Mouse (Mus musculus) liver, embryonic 11.5 days (tissue): Measurements from ENCODE around the gene Slc7a14. TPM values are rescaled to one million over a fixed set of nuclear protein-coding genes. Genes with fewer than 3 reads are reported as not detected.

ENCODE experiments used
- ATAC-seq: fragments of 200-750 bp; cut with Nextera tagmentation; replicated peaks from 2 replicates; pipeline ENCODE4 v1.8.0; 2017; ENCODE audit warnings: moderate number of reproducible peaks, mild to moderate bottlenecking, moderate TSS enrichment, moderate library complexity; ENCODE audit not compliant: low FRiP score
- DNase-seq: peaks from one replicate; pipeline ENCODE4 v3.0.0-alpha.2; 2017; ENCODE audit warnings: low spot score
- H3K27ac ChIP-seq: fragments of 300-500 bp; sonication (generic); 2 replicates; pipeline ENCODE4 v1.5.1; 2014; ENCODE audit warnings: mild to moderate bottlenecking, low read depth, low read length, control low read depth
- H3K27me3 ChIP-seq: fragments of 300-500 bp; sonication (generic); replicated peaks from 2 replicates; pipeline ENCODE4 v1.6.1; 2014; ENCODE audit warnings: low read length, mixed read lengths; ENCODE audit not compliant: control insufficient read depth, insufficient read depth
- H3K36me3 ChIP-seq: fragments of 300-500 bp; sonication (generic); 2 replicates; pipeline ENCODE4 v1.6.1; 2014; ENCODE audit warnings: mild to moderate bottlenecking, low read length, moderate library complexity, mixed read lengths; ENCODE audit not compliant: control insufficient read depth, insufficient read depth
- H3K4me1 ChIP-seq: fragments of 300-500 bp; sonication (generic); replicated peaks from 2 replicates; pipeline ENCODE4 v1.6.1; 2014; ENCODE audit warnings: low read length, mixed read lengths; ENCODE audit not compliant: control insufficient read depth, insufficient read depth
- H3K4me2 ChIP-seq: fragments of 300-500 bp; sonication (generic); 2 replicates; pipeline ENCODE4 v1.6.1; 2014; ENCODE audit warnings: mild to moderate bottlenecking, control low read depth, moderate library complexity
- H3K4me3 ChIP-seq: fragments of 300-500 bp; sonication (generic); 2 replicates; pipeline ENCODE4 v1.5.1; 2014; ENCODE audit warnings: low read depth, low read length, control low read depth
- H3K9ac ChIP-seq: fragments of 300-500 bp; sonication (generic); 2 replicates; pipeline ENCODE4 v1.6.1; 2014; ENCODE audit warnings: low read depth, low read length, control low read depth
- H3K9me3 ChIP-seq: fragments of 300-500 bp; sonication (generic); 2 replicates; pipeline ENCODE4 v1.6.1; 2016; ENCODE audit warnings: low read length, inconsistent platforms, mixed read lengths; ENCODE audit not compliant: control insufficient read depth
- WGBS: fragments of 180-500 bp; shearing (Covaris S2); extraction: QIAGEN DNeasy Blood & Tissue Kit; methylation state at CpG from one replicate; pipeline ENCODE4 v1.1.7; 2014; 5-methylcytosine and 5-hydroxymethylcytosine counted together
- polyA plus RNA-seq: library from polyadenylated mRNA; unstranded; fragments of >200 nt; fragmentation: Nextera tagmentation; extraction: Ambion mirVana; gene quantifications from 2 replicates; pipeline ENCODE4 v1.2.1, GENCODE M21; 2014

The Slc7a14 gene
- polyA plus RNA-seq, 1 experiment from 2014 or later, result 0.08 TPM

DNA sequence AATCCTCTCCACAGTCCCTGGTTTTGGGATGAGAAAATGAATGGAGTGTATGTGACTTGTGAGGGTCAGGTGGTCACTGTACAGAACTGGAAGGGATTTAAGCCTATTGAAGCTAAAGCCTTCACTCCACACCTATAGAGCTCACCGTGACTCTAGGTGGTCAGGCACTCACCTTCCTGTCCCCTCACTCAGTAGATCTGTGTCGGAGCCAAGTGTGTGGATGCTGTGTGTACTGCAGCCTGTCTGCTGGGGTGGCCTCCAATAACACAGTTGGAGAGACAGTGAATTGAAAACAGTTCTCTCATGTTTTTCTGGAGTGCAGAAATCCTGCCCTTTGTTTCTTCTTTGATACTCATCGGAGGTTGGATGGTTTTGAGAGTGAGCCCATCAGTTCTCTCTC is 144.4 kb downstream of the Slc7a14 start:
- no peak for ATAC-seq
- no peak for DNase-seq
- no peak overlapping the region for H3K9ac ChIP-seq
- H3K27me3 ChIP-seq, result no peaks in the 10 kb centered on the region
- H3K4me1 ChIP-seq, result no peaks in the 10 kb centered on the region
- no peak overlapping the region for H3K4me3 ChIP-seq
- H3K9me3 ChIP-seq, result no peaks in the 10 kb centered on the region
- H3K4me2 ChIP-seq, result no peak overlapping the region
- H3K27ac ChIP-seq, result no peak overlapping the region
- WGBS, result 68% methylated on average over 3 of the region's 3 CpGs
- no peaks in the 10 kb centered on the region for H3K36me3 ChIP-seq

DNA sequence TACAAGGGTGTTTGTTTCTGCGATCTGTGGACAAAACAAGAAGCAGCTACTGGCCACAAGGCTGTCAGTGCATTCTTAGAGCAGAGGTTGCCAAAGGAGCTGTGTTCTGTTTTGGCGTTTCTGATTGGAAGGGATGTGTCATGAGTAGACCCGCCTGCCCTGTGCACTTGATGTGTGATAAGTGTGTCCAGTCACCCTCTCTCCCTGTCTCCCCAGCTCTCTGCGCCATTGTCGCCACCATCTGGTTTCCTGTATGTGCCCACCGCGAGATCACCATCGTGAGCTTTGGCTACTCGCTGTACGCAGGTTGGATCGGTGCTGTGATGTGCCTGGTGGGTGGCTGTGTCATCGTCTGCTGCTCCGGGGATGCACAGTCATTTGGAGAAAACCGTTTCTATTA is 147.3 kb downstream of the Slc7a14 start:
- Histone ChIP-seq H3K4me1 (no peaks in the 10 kb centered on the region), H3K36me3 (no peaks in the 10 kb centered on the region), H3K9ac (no peak overlapping the region), H3K4me3 (no peak overlapping the region), H3K9me3 (no peaks in the 10 kb centered on the region), H3K27me3 (no peaks in the 10 kb centered on the region), H3K27ac (no peak overlapping the region), H3K4me2 (no peak overlapping the region)
- no peak for ATAC-seq
- no peak for DNase-seq
- WGBS, result 87% methylated on average over 14 of the region's 14 CpGs

DNA sequence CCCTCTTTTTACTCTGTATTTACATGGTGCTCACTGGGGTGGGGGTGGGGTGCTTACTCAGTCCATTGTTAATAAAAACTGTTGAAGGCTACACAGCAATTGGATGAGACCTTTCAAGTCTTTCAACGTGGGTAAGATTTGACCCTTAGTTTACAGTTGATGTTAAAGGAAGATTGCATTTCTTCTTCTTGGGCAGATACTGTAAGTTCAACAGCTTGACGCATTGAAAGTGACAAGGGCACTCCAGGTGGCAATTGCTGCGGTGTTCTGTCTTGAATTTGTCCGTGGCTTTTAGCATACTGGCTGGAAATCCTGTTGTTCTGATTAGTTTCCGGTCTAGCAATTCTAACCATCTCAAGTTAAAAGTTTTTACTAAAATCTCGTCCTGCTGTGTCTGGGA is 148.8 kb downstream of the Slc7a14 start:
- Histone ChIP-seq H3K9ac (no peak overlapping the region), H3K27me3 (no peaks in the 10 kb centered on the region), H3K4me3 (no peak overlapping the region), H3K9me3 (no peaks in the 10 kb centered on the region), H3K4me1 (no peaks in the 10 kb centered on the region), H3K4me2 (no peak overlapping the region), H3K27ac (no peak overlapping the region), H3K36me3 (no peaks in the 10 kb centered on the region)
- 50% methylated on average over 6 of the region's 6 CpGs for WGBS
- ATAC-seq, result no peak
- no peak for DNase-seq

DNA sequence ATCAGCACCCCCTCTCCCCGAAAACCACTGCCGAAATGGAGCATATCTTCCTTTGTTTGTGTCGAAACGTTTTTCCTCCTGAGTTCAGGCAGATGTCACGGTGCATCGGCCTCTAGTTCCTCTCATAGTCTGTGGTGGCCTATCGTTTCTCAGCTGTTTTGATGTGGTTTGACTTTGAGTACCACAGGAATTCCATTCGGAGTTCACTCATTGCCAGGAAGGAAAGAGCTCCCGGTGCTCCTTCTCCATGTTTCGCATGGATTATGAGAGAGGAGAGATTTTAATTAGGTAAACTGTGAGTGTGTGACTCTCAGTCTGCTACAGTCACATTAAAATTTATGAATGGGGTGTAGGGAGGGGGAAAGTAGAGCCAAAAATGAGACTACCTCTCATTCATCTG is 150.1 kb downstream of the Slc7a14 start:
- no peak overlapping the region for H3K4me2 ChIP-seq
- H3K27me3 ChIP-seq, result no peaks in the 10 kb centered on the region
- no peaks in the 10 kb centered on the region for H3K9me3 ChIP-seq
- ATAC-seq, result no peak
- no peak overlapping the region for H3K4me3 ChIP-seq
- H3K4me1 ChIP-seq, result no peaks in the 10 kb centered on the region
- WGBS, result 65% methylated on average over 10 of the region's 10 CpGs
- H3K36me3 ChIP-seq, result no peaks in the 10 kb centered on the region
- H3K9ac ChIP-seq, result no peak overlapping the region
- no peak overlapping the region for H3K27ac ChIP-seq
- no peak for DNase-seq

DNA sequence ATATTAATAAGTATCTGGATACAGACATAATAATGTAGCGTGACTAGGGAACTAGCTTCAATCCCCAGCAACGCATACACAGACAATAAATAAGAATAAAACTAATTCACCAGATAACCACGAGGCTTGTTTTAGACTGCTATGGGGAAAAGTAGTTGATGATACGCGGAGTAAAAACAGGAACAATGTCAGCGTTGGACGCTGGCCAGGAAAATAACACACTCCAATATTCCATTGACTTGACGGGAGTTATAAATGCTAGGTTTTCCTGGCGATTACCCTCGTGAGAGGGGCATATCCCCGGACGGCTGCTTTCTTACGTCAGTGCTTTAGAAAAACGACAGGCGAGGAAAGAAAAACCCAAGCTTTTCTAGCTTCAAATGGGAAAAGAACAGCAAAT is 152.4 kb downstream of the Slc7a14 start:
- no peak for DNase-seq
- Histone ChIP-seq H3K27ac (no peak overlapping the region), H3K4me3 (no peak overlapping the region), H3K4me1 (no peaks in the 10 kb centered on the region), H3K9me3 (no peaks in the 10 kb centered on the region), H3K9ac (no peak overlapping the region), H3K4me2 (no peak overlapping the region), H3K27me3 (no peaks in the 10 kb centered on the region), H3K36me3 (no peaks in the 10 kb centered on the region)
- no peak for ATAC-seq
- WGBS, result 83% methylated on average over 15 of the region's 15 CpGs

DNA sequence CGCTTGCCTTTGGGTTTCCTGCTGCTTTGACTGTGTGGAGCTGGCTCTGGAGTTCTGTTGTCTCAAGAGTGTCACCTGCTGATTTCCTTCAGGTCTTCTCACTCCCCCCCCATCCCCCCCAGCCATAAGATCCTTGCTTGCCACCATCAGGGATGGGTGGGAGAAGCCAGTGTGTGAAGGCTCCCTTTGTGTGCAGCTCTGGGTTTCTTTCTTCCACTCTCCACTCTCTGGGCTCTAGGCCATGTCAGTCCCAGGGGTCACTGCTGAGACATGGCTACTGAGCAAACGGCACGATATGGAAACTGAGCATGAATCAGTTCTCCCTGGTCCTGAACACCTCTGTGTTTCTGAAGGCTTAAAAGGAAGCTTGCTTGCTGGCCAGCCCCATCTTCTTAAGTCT is 154.1 kb downstream of the Slc7a14 start:
- DNase-seq (no peak), ATAC-seq (no peak)
- no peaks in the 10 kb centered on the region for H3K36me3 ChIP-seq
- no peak overlapping the region for H3K27ac ChIP-seq
- no peaks in the 10 kb centered on the region for H3K4me1 ChIP-seq
- H3K27me3 ChIP-seq, result no peaks in the 10 kb centered on the region
- H3K4me2 ChIP-seq, result no peak overlapping the region
- no peak overlapping the region for H3K4me3 ChIP-seq
- no peak overlapping the region for H3K9ac ChIP-seq
- no peaks in the 10 kb centered on the region for H3K9me3 ChIP-seq
- WGBS, result 73% methylated on average over 3 of the region's 3 CpGs

Other genes starting within 250 kb of the Slc7a14 start
- gene Skil, start 215.3 kb downstream of the Slc7a14 start, polyA plus RNA-seq, result 14.2 and 16.6 TPM in 2 replicates
- 0.56 and 0.89 TPM in 2 replicates for gene Cldn11, start 160.5 kb downstream of the Slc7a14 start, polyA plus RNA-seq